8 mouse cellular contexts compared by ENCODE assay signal in the genomic region with DNA sequence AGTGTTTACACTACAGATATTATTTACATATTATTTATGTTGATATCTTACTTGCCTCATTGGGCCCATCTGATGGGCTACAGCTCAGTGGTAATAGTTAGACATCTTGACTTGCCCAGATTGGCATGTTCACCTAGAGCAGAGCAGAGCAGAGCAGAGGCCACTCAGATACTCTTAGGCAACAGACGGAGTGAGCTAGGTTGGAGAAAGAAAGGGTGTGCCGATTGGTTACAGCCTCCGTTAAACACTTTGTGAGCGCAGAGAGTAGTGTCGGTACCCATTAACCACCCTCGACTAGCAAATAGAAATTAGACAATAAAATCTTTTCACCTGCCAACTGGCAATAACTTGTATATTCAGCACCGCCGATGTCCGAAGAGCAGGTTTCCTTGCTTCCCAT. TPM values are rescaled to one million over a fixed set of nuclear protein-coding genes. Genes with fewer than 3 reads are reported as not detected.
DNase-seq lines count a peak whose midpoint lies in the region; ATAC-seq lines count a peak whose summit lies in the region.

No protein-coding gene starts in this region.

- no peak for ATAC-seq in heart, embryonic 14.5 days (ENCODE audit: insufficient number of reproducible peaks, insufficient read depth, low FRiP score, low read depth)
- ATAC-seq in forebrain, embryonic 13.5 days, result no peak
- no peak for ATAC-seq in kidney, embryonic 16.5 days (ENCODE audit: low FRiP score, low TSS enrichment)
- ATAC-seq in midbrain, embryonic 16.5 days, result no peak
- ATAC-seq in megakaryocyte, adult 5-6 weeks (ENCODE audit: poor library complexity, severe bottlenecking), result no peak

- WGBS in heart, embryonic 14.5 days, result 38% methylated on average over 9 of the region's 9 CpGs
- 27% methylated on average over 9 of the region's 9 CpGs for WGBS in forebrain, embryonic 13.5 days
- 24% methylated on average over 9 of the region's 9 CpGs for WGBS in kidney, embryonic 16.5 days
- 36% methylated on average over 9 of the region's 9 CpGs for WGBS in midbrain, embryonic 16.5 days

- peaks cover 3 to 6% of the 10 kb centered on the region in 2 experiments; a peak in 2 of 4 replicates for H3K4me1 ChIP-seq in heart, embryonic 14.5 days (ENCODE audit: control insufficient read depth in 2 of 2, insufficient read depth in 2 of 2, low read length in 2 of 2)
- peaks cover 13% of the 10 kb centered on the region for H3K4me1 ChIP-seq in forebrain, embryonic 13.5 days
- peaks cover 19% of the 10 kb centered on the region for H3K4me1 ChIP-seq in kidney, embryonic 16.5 days (ENCODE audit: insufficient read depth, low read length)
- H3K4me1 ChIP-seq in midbrain, embryonic 16.5 days (ENCODE audit: control insufficient read depth, insufficient read depth, low read length), result peaks cover 11% of the 10 kb centered on the region; the same call in 1 of the 2 replicates

- H3K9me3 ChIP-seq in heart, embryonic 14.5 days (ENCODE audit: control insufficient read depth, low read length), result no peaks in the 10 kb centered on the region
- no peaks in the 10 kb centered on the region for H3K9me3 ChIP-seq in forebrain, embryonic 13.5 days (replicated peaks)
- H3K9me3 ChIP-seq in kidney, embryonic 16.5 days (ENCODE audit: low read length), result no peaks in the 10 kb centered on the region
- H3K9me3 ChIP-seq in midbrain, embryonic 16.5 days (replicated peaks; ENCODE audit: control insufficient read depth, low read length, poor library complexity, severe bottlenecking), result no peaks in the 10 kb centered on the region

- H3K36me3 ChIP-seq in heart, embryonic 14.5 days (ENCODE audit: control insufficient read depth, insufficient read depth, low read length), result no peaks in the 10 kb centered on the region
- no peaks in the 10 kb centered on the region for H3K36me3 ChIP-seq in forebrain, embryonic 13.5 days (ENCODE audit: poor library complexity, severe bottlenecking)
- no peaks in the 10 kb centered on the region for H3K36me3 ChIP-seq in kidney, embryonic 16.5 days (ENCODE audit: insufficient read depth, low read length)
- H3K36me3 ChIP-seq in midbrain, embryonic 16.5 days (ENCODE audit: control insufficient read depth, insufficient read depth, low read length), result no peaks in the 10 kb centered on the region

- DNase-seq in heart, adult 9 months (ENCODE audit: low spot score in 2 of 2), result no peak
- no peak for DNase-seq in yolk sac, embryonic 10.5 days (ENCODE audit: low spot score)
- DNase-seq in cerebellum, adult 11 months, result no peak

- H3K27me3 ChIP-seq in heart, embryonic 14.5 days (ENCODE audit: control insufficient read depth, insufficient read depth, low read length), result peaks cover 23% of the 10 kb centered on the region
- peaks cover 48% of the 10 kb centered on the region for H3K27me3 ChIP-seq in forebrain, embryonic 13.5 days
- H3K27me3 ChIP-seq in kidney, embryonic 16.5 days (ENCODE audit: insufficient read depth, low read length), result 0 out of 2 replicates have a peak, but pooled peaks cover 3% of the 10 kb centered on the region
- H3K27me3 ChIP-seq in midbrain, embryonic 16.5 days (ENCODE audit: control insufficient read depth, insufficient read depth, low read depth, low read length), result 0 out of 2 replicates have a peak, but pooled peaks cover 2% of the 10 kb centered on the region

- H3K4me3 ChIP-seq in heart, embryonic 14.5 days (ENCODE audit: control insufficient read depth in 1 of 2, insufficient read depth in 1 of 2, low read depth in 1 of 2, low read length in 2 of 2), result peak overlapping the region in 1 of 2 experiments; percentile 72; a peak in 3 of 4 replicates
- H3K4me3 ChIP-seq in forebrain, embryonic 13.5 days, result peak overlapping the region; percentile 66; the same call in 1 of the 2 replicates
- peak overlapping the region; percentile 68 for H3K4me3 ChIP-seq in kidney, embryonic 16.5 days (ENCODE audit: low read length)
- peak overlapping the region; percentile 71; the same call in 1 of the 2 replicates for H3K4me3 ChIP-seq in midbrain, embryonic 16.5 days (ENCODE audit: low read depth, low read length)

- no peak overlapping the region for H3K9ac ChIP-seq in heart, embryonic 14.5 days (ENCODE audit: low read length)
- no peak overlapping the region for H3K9ac ChIP-seq in forebrain, embryonic 13.5 days
- H3K9ac ChIP-seq in kidney, embryonic 16.5 days (replicated peaks; ENCODE audit: low read length), result peak overlapping the region; percentile 75; the same call in 1 of the 2 replicates
- H3K9ac ChIP-seq in midbrain, embryonic 16.5 days (ENCODE audit: low read depth, low read length), result no peak overlapping the region

- H3K4me2 ChIP-seq in heart, embryonic 14.5 days (ENCODE audit: low read length), result peak overlapping the region; percentile 99
- H3K4me2 ChIP-seq in forebrain, embryonic 13.5 days, result peak overlapping the region; percentile 97
- peak overlapping the region; percentile 93 for H3K4me2 ChIP-seq in kidney, embryonic 16.5 days (replicated peaks; ENCODE audit: low read depth, low read length)
- H3K4me2 ChIP-seq in midbrain, embryonic 16.5 days (ENCODE audit: low read length), result peak overlapping the region; percentile 97

- no peak overlapping the region for H3K27ac ChIP-seq in heart, embryonic 14.5 days (replicated peaks in 1 of 2; ENCODE audit: control insufficient read depth in 1 of 2, insufficient read depth in 1 of 2, low read depth in 2 of 2, low read length in 2 of 2)
- H3K27ac ChIP-seq in forebrain, embryonic 13.5 days, result no peak overlapping the region
- H3K27ac ChIP-seq in kidney, embryonic 16.5 days (ENCODE audit: low read length), result no peak overlapping the region
- H3K27ac ChIP-seq in midbrain, embryonic 16.5 days (ENCODE audit: low read length), result no peak overlapping the region

RNA-seq across cellular contexts. Expression of a gene that starts 1.2 kb away (rescaled TPM):
- polyA plus RNA-seq in heart, embryonic 14.5 days (2014; fragmentation: Nextera tagmentation; extraction: Ambion mirVana), result 0.74 and 0.76 TPM in 2 replicates
- 0.30 and 0.45 TPM in 2 replicates for polyA plus RNA-seq in forebrain, embryonic 13.5 days (2015; fragmentation: Nextera tagmentation; extraction: Ambion mirVana)
- 5.2 and 5.5 TPM in 2 replicates for polyA plus RNA-seq in kidney, embryonic 16.5 days (2015; fragmentation: Nextera tagmentation; extraction: Ambion mirVana)
- 1.9 and 2.1 TPM in 2 replicates for polyA plus RNA-seq in midbrain, embryonic 16.5 days (2015; fragmentation: Nextera tagmentation; extraction: Ambion mirVana)
- total RNA-seq in megakaryocyte, adult 5-6 weeks (2015), result 0.11 TPM in 1 of 2 replicates, not detected in the other
- total RNA-seq in megakaryocyte, adult 5-6 weeks (2017), result 0.12 and 0.26 TPM in 2 replicates

RNA-seq across cellular contexts. Expression of a gene that starts 41.6 kb away (rescaled TPM):
- polyA plus RNA-seq in heart, embryonic 14.5 days (2014; fragmentation: Nextera tagmentation; extraction: Ambion mirVana), result 0.92 and 1.6 TPM in 2 replicates
- 0.65 TPM in 1 of 2 replicates, not detected in the other for polyA plus RNA-seq in forebrain, embryonic 13.5 days (2015; fragmentation: Nextera tagmentation; extraction: Ambion mirVana)
- 4.9 and 7.5 TPM in 2 replicates for polyA plus RNA-seq in kidney, embryonic 16.5 days (2015; fragmentation: Nextera tagmentation; extraction: Ambion mirVana)
- polyA plus RNA-seq in midbrain, embryonic 16.5 days (2015; fragmentation: Nextera tagmentation; extraction: Ambion mirVana), result 1.2 TPM in 1 of 2 replicates, not detected in the other
- total RNA-seq in megakaryocyte, adult 5-6 weeks (2015), result not detected in 2 replicates
- total RNA-seq in megakaryocyte, adult 5-6 weeks (2017), result not detected in 2 replicates
